Mouse (Mus musculus) adrenal gland, postnatal 36 days (tissue): Measurements from ENCODE around the gene Ticam1. TPM values are rescaled to one million over a fixed set of nuclear protein-coding genes. Genes with fewer than 3 reads are reported as not detected.
"Not testable (repeated sequence)": the region's sequence is repeated elsewhere in the genome, so short reads cannot be mapped to it uniquely, and the experiment has no call there.

Experiments
- DNase-seq, 2 experiments: peaks; one replicate each; pipeline ENCODE4 v3.0.0; 2021; ENCODE audit warnings: mixed read lengths in 1 of 2
- total RNA-seq, 2 experiments: library from RNA; stranded (reverse); gene quantifications; 2 replicates each; pipeline ENCODE4 v1.2.3; 2021

Ticam1 gene
- total RNA-seq, 2 experiments from 2014 or later = 21.1 to 23.1 TPM

GRCm38 (mm10) chr17:56264020-56264419 lies 12.6 kb downstream of the Ticam1 start:
- peak; percentile 86 to 89 for DNase-seq

DNA sequence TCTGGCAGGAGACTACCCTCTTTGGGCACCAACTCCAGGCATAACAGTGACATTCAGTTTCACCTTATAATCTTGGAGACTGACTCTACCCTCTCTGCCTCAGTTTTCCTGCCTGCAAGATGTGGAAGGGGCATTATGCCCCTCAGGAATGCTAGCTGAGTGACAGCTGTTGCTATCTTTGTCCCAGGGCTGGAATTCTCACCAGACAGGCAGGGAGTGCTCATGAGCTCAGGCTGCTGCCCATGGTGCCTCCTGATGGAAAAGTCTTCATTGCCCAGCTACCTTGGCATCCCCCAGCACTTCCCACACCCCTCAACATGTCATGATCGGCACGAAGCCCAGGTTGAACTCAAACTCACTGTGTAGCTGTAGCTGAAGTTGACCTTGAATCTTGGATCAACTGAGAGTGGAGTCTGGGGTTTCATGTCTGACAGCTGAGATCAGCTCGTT lies 13.9 kb downstream of the Ticam1 start:
- DNase-seq = no peak

GRCm38 (mm10) chr17:56261166-56261565 lies 15.4 kb downstream of the Ticam1 start:
- DNase-seq = no peak

DNA sequence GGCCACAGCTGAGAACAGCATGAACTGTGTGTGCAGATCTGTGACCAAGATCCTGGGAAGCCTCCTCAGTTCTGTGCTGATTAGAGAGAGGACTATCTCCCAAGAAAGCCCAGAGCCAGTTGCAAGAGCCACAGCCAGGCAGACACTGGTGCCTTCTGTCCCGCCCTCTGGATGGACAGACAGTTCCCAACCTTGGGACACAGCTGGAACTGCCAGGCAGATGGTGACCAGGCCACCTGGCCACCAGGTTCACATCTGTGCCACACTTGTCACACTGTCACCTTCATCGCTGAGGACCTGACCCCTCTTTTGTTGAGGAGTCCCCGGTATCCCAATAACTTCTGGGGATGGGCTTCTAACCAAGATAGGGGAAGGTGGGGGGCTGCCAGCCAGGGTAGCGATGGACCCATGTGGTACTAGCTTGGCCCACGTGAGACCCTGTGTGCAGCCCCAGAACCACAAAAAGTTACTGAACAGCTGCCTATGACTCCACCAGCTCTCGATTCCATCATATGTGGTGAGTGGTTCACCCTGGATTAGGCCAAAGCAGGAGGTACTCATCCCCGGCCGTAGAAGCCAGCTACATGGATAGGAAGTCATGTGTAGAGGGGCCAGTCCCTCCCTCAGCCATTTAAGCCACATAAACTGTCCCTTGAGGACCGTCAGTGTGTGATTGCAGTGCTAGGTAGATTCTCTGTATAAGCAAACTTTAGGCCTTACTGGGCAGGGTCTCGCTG lies 17.1 kb downstream of the Ticam1 start:
- DNase-seq = no peak

DNA sequence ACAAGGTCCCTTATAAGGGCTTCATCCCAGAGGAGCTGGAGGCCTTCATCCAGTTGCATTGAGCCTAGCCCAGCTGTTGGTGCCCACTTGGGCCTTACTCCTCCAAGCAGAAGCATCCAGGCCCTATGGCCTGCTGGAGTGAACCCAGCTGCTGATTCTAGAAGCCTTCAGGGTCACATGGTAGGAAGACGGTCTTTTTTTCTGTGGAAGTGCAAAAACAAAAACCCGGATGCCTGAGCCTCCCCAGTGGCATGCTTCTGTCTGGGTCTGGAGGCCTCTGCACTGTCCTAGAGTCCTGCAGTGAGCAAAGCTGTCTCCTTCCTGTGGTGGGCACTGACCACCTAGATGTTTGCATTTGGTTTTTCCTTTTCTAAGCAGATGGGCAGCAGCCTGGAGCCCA lies 17.8 kb downstream of the Ticam1 start:
- DNase-seq = not testable (repeated sequence)

DNA sequence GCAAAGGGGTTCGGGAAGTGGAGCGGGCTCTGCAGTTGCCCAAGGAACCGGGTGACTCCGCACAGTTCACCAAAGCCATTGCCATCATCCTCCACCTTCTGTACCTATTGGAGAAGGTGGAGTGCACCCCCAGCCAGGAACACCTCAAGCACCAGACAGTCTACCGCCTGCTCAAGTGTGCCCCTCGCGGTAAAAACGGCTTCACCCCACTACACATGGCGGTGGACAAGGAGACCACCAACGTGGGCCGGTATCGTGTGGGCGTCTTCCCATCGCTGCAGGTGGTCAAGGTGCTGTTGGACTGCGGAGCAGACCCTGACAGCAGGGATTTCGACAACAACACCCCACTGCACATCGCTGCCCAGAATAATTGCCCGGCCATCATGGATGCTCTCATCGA lies 18.3 kb downstream of the Ticam1 start:
- DNase-seq = not testable (repeated sequence)

- DNase-seq = no peak
These were observed 19.2 kb downstream of the Ticam1 start for GRCm38 (mm10) chr17:56257181-56257894.

DNA sequence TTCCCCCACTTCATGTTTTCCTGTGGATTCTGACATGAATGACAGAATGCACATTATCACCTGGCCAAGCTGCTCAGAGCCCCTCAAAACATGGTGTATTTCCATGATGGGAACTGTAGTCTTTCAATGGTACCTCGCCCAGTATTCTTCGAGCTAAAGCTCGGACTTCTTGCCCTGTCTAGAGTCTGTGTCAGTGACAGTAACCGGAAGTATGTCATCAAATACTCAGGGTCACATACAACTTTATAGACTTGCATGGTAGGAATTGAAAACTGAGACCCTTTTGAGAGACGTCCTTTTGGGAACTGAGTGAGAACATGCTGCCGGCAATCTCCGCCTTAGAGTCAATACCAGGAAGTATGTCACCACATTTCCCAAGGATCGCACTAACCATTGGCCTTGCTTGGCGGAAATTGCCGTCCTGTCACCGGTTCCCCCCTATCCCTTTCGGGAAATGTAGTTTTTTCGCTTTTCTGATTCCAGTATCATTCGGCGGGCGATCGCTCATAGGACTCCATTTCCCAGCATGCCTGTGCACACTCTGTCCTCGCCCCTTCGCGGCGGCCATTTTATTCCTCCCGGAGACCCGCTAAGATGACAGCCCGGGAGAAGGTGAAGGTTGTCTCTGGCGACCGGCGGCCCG lies 20.2 kb downstream of the Ticam1 start, which contains the start of gene Fem1a:
Fem1a (plus strand) TSS at position 572 of the 643 bp plus-strand sequence.
- DNase-seq = peak; percentile 91 to 92

DNA sequence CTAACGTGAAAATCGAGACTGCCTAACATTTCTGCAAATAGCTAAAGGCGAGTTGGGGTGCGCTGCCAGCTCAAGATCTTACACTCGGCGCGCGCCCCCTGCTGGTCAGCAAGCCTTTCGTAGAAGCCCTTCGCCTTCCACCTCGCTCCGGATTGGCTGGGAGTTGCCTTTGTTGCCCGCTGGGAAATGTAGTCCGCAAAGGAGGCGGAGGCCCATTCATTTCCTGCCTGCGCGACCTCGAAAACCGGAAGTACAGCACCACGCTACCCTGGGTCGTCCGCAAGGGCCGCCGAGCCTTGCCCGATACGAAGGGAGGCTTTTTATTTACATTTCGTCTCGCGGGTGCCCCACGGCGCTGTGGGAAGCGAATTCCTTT lies 20.7 kb downstream of the Ticam1 start:
- DNase-seq = peak; percentile 98 to 99

- DNase-seq = no peak
These were observed 21.2 kb downstream of the Ticam1 start for GRCm38 (mm10) chr17:56255429-56255828.

GRCm38 (mm10) chr17:56254695-56255094 lies 21.9 kb downstream of the Ticam1 start:
- DNase-seq = no peak

DNA sequence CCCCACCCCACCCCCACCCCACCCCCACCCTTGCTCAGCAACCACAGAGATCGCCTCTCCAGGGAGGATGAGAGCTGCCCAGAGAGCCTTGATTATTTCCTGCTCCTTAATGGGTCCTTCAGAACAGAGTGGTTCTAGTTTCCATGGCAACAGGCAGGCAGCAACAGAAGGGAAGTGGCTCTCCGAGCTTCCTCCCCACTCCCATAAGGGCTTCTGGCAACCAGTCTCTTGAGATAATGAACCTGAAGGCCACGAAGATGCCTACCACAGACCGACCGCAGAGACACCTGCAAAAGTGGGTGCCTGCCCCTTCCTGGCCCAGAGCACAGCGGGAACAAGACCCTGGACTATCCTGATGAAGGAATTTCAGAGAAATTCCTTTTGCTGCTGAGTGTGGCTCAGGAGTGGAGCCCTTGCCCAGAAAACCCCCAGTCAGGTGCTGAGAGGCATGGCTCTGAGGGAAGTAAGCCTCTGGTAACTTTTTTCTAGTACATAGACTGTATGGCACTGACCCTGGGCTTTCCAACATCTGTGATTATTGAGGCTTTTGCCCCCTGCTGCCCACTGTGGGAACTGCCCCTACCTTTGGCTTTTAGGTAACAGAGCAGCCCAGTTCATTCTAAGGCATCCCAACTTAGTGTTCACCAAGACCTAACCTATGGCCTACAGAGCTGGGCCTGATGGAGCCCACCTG lies 25.3 kb downstream of the Ticam1 start:
- DNase-seq = peak; percentile 75 to 78

- no peak for DNase-seq
These were observed 31.0 kb downstream of the Ticam1 start for GRCm38 (mm10) chr17:56245608-56246007.

DNA sequence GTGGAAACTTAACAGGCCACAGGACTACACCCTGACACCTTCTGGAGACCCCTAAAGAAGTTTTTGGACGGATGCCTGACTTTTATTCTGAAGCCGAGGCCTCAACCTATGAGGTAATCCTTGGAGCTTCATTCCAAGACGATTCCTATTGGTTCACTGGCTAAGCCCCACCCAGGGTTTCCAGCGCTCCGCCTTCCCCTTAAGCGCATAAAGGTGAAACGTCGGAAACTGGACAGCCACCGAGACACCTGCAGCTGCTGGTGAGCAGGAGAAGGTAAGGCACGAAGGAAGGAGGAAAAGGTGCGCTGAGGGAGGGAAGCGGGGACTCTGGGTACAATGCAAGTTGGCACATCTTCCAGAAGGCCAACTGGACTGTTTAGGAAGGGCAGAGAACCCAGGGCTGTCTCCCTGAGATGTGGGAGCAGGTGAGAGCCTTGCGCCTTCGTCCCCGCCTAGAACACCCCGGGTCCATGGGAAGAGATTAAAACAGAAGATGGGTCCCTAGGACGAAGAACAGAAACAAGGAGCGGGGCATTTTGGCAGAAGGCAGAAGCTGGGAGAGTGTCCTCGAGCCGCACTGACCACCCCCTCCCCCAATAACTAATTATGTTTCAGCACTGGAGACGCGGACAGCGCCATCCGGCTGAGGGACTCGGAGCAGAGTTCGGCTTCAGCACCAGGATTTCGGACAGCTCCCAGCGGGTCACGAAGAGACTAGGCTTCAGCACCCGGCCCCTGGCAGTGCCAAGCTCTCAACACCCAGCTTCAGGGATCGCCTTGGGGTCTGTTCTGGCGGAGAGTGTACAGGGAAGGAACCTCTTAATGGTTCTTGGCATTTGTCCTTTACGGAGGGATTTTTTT lies 34.8 kb downstream of the Ticam1 start:
- DNase-seq = peak; percentile 92 to 95

- DNase-seq = peak in 1 of 2 experiments; percentile 21
These were observed 42.6 kb downstream of the Ticam1 start for GRCm38 (mm10) chr17:56233818-56234469.

DNA sequence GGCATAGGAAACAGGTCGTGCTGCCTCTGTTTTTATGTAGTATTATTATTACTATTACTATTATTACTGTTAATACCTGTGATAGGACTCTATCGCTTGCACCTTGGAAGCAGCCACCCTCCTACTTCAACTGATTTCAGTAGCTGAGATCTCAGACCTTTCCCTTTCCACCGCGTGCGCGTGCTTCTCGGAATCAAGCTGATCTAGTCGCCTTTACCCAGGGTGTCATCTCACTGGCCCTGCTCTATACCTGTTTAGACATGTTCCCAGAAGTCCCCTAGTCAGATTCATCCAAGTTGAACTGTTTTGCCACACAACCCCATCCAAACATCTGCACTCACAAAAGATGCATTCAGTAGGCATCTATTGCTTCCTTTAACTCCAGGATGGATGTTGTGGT lies 43.2 kb downstream of the Ticam1 start:
- no peak for DNase-seq

DNA sequence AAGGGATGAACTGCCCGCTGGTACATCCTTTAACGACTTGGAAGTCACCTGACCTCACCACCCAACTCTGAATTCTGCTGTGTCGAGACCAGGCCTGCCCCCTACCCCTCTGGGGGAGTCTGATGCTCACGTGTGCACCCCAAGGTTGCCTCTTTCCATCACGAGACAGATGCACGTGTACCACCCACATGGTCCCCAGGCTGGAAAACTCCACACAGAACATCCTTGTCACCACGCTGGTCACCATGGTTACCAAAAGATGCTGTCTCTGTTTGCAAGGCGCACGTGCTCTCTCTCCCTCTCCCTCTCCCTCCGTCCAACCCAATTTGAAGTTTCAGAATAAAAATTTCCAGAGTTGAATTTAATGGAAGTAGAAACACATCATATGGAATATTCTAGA lies 46.6 kb downstream of the Ticam1 start:
- no peak for DNase-seq

- DNase-seq = no peak
These were observed 50.0 kb downstream of the Ticam1 start for GRCm38 (mm10) chr17:56226566-56226965.

GRCm38 (mm10) chr17:56224916-56225315 lies 51.7 kb downstream of the Ticam1 start:
- no peak for DNase-seq

- peak; percentile 38 to 68 for DNase-seq
These were observed 56.8 kb downstream of the Ticam1 start for GRCm38 (mm10) chr17:56219805-56220204.
